Mouse (Mus musculus): ENCODE measurements around the gene Atic.

Gene Atic

DNA sequence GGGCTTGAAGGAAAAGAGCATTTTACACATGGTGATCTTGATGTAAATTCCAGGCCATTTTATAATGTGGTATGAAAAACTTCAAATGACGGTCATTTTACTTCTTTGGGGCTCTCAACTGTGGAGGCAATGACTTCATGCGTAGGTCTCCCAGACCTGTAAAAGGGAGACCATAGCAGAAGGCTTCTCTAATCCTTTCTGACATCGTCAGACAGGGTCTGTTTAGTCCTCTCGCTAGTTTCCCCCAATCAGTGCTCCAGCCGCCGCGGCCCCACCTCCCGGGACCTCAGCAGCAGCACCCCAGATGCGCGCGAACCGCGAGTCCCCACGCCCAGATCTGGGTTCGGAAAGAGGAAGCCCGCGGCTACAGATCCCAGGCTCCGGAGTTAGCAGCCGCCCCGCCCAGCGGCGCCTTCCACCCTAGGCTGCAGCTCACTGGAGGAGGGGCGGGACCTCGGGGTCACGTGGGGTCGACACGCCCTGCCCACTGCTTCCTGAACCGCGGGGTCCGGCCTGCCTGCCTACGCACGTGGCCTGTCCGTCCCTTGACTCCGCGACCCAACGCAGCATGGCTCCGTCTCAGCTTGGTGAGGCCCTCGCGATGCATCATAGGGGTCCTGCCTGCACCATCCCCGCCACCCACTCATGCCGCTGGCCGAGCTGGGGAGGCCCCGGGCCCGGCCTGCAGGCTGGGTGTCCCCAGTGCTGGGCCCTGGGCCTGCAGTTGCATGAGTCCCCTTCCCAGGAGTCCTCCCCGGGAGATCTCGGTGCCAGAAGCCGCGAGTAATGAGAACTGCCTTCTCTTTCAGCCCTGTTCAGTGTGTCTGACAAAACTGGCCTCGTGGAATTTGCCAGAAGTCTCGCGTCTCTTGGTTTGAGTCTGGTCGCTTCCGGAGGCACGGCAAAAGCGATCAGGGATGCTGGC is at the start of gene Atic:
TSS of gene Atic (plus strand) at position 463 of the 925 bp plus-strand sequence.
- DNase-seq (ENCODE audit: low spot score in 2 of 2) = peak; percentile 71 to 72

DNA sequence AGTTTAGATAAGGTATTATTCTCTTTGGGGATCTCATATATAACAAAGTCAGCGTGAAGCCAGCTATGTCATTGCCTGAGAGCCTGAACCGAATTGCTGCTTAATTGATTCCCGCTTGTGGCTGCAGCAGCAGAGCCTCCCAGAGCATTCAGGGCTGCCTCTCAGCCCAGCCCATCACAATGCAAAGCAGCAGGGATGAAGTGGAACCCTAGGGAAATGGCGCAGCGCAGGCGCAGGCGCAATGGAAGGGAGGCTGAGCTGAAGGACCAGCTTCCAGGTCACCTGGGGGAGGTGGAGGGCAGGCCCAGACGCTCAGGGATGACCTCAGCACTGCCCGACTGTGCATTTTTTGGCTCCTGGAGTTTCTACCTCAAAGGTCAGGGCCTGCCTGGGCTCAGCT is 49.7 kb upstream of the Atic start:
- no peak for DNase-seq (ENCODE audit: low spot score in 2 of 2)

DNA sequence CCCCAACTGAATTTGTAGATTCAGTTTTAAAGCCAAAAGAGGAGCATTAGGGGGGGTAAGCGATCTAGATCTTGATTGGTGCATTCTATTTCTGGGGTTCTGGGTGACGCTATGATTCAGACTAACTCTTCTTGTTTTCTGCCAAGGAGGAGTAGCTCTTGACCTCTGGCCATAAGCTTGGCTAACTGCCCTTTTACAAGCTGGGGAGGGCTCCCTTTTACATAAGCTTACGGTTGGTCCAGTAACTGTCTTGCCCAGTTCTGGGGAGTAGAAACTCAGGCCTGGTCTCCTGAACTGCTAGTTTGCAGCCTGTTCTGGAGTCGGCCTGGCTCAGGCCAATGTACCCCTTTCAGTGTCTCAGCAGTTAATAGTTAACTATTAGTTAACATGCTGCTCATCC is 41.9 kb upstream of the Atic start:
- DNase-seq (ENCODE audit: low spot score in 2 of 2) = no peak

DNA sequence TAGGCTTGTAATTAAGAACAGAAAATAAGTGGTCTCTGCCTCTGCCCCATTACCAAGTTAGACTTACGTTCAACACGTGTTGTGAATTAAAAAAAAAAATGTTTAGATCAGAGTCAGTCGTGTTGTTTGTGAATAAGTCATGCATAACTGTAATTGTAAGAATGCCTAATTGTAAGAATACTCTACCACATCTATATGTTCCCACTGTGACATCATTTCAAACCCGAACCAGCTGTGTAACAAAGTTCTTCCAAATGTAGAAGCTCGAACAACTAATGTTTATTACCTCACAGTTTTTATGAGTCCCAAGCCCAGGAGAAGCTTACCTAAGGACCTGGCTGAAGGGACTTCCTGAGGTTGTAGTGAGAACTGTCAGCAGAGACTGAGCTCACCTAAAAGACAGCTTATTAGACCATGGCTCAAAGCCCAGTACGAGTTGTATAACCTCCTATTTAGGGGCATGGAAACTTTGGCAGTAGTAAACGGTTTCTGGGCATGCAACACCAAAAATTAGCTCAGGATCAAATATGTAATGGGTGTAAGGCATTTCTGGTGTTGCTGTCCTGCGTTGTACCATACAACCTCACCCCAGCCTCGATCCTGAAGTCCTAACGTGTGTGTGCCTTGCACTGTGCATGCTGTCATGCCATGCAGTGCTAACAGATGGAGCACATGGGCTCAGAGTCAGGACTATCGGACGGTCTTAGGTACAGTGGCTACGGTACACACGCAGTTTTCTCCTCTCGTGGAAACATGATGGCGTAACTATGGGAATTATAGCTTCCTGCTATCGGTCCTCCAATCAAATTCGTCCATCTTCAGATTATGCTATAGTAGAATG is 27.9 kb upstream of the Atic start:
- no peak for DNase-seq (ENCODE audit: low spot score in 2 of 2)

DNA sequence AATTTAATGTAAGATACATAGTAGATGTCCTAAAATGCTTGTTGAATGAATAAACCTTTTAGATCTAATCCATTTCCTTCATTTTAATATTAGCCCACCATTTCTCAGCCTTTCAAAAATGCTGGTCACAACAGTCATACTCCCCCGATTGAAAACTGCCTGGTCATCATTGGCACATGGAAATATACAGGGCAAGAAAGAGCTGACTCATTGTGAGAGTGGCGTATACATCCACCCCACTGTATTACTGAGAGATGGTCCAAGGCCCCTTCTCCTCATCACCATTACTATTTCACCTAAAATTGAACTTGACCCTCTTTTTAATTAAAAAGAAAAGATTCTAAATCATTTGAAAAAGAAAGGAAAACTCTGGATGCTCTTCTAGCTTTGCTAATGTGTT is 26.2 kb upstream of the Atic start:
- no peak for DNase-seq (ENCODE audit: low spot score in 2 of 2)

DNA sequence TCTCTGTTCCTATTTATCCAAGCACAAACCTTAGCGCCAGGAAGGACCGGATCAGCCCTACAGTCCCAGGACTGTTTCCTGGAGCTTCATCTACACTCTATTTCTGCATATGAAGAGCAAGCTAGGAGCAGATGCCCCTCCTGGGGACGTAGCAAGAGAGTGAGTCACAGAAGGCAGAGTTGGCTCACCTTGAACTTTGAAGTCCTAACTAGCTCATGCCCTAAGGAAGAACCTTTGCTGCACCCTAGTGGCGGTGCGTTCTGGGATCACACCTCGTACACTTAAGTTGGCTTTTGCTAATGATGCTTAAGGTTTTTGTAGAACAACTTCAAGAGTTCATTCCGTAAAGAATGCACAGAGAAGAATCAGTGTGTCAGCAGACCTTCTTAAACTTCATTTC is 25.3 kb upstream of the Atic start:
- peak in 1 of 2 experiments; percentile 10 for DNase-seq (ENCODE audit: low spot score in 2 of 2)

DNA sequence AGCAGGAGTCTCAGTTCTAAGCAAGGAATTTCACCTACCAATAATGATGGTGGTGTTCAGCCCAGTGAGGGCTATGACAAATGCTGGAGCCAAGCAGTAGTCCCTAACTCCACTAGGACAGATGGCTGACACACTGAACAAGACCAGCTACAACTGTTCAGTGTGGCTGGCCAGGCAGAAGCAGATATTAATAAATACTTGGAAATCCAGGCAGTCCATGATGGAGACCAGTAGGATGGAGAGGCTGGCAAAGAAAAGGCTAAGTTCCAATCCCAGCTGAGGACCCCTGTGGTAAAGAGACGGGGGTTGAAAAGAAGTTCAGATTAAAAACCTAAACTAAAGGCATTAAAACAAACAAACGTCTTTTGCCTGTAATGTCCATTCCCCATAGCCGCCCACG is 17.3 kb upstream of the Atic start:
- DNase-seq (ENCODE audit: low spot score in 2 of 2) = no peak

DNA sequence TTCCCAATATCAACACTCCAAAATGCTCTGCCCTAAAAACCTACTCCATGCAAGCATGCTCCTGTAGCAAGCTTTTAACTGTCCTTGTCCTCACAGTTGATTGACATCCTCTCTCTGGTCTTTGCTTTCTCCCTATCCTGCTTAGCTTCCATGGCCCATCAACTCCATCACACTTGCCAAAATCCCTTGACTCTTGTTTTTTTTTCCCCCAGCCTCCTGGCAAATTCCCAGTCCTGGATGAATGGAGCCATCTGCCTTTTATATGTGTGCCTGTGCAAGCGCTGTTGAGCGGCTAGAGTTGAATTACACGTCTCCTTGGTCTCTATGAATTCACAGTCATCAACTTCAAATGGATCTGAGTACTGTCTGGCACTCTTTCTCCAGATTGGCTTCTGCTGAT is 16.5 kb upstream of the Atic start:
- DNase-seq (ENCODE audit: low spot score in 2 of 2) = no peak

DNA sequence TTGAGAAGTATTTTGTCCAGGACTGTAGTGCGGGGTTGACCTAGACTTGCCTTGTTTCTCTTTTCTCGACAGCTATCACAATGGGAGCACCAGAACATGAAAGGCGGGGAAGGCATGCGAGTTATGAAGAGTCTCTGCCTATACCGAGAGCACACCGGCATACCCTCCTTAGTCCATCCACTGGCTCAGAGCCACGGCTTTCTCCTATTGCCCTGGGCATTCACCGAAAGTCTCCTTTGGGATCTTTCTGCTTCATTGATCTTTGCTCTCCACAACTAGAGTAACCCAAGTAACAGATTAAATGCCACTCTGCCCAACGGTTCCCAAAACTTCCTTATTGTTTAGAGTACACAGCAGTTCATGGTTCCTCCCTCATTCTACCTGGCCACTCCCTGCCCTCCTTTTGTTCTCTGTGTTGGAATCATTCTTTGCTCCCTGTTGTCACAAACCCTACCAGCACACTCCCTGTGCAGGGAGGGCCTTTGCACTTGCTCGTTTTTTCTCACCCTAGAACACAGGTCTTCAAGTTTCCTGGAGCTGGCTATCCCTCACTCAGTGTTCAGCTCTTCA is 6.2 kb upstream of the Atic start:
- no peak for DNase-seq (ENCODE audit: low spot score in 2 of 2)

DNA sequence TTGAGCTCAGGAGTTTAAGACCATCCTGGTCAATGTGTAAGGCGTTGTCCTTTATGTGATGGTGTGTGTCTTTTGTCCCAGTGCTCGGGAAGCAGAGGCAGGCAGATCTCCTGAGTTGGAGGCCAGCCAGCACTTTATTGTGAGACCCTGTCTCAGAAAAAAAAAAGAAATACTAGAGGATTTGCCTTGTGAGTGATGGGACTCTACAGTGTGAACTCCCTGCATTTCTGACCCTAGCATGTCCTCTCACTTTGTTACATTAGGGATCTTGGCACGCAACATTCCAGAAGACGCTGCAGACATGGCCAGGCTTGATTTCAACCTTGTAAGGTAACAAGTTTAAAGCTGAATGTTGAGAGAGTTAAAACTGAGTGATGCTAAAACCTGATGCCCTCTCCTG is 3.7 kb downstream of the Atic start:
- no peak for DNase-seq (ENCODE audit: low spot score in 2 of 2)

DNA sequence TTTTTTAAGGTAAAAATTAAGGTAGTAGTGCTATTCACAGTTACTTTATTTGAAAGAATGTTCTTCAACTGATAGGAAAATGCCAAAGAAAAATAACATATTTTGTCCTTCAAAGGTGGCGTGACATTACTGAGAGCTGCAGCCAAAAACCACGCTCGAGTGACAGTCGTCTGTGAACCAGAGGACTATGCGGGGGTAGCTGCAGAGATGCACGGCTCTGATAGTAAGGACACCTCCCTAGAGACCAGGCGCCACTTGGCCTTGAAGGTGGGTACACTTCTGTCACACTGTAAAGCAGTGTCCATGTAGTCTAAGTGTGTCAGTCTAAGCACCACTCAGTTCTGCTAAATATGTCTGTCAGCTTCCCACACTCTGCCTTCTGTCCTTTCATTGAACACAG is 7.3 kb downstream of the Atic start:
- no peak for DNase-seq (ENCODE audit: low spot score in 2 of 2)

DNA sequence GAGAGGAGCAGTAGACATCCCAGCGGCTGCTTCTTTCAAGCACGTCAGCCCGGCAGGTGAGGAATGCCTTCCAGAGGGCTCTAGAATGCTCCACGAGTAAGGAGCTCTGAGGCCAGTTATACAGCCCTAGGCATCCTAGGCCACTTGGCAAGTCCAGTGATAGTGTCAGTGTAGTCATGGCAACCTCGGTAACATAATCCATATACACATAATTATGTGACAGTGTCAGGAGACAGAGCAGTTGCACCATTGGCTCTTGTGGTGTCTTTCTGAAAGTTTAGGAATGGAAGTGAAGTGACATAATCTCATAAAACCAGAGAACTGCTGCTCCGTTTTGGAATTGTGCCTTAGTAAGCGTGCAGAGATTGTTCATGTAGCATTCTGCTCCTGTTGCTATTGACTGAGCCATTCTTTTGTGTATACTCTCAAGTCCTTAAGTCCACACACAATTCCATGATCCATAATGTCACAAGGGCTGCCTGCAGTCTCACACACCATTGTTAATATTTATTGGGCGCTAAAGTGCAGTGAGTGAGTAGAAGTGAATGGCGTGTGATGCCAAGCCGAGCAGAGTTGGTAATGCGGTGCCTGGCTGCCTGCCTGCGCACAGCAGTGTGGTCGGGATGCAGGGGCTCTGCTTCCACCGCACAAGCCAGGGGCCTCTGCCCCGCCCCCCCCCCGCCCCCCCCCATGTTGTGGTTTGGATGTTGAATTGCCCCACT is 11.1 kb downstream of the Atic start:
- no peak for DNase-seq (ENCODE audit: low spot score in 2 of 2)

DNA sequence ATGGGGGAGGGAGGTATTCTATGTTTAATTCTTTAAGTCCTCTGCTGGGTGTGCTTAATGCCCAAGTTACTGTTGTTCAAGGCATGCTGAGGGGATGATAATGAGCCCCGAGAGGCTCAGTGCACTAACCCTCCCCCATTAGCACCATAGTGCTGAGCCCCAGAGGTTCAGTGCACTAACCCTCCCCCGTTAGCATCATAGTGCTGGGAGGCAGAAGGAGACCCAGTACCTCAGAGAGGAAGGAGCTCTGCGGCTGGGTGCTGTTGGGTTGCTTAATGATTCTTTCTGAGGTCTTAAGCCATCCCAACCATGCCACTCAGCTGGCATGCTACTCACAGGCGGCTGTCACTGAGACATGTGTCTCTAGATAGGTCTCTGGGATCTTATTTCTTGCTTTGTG is 13.2 kb downstream of the Atic start:
- DNase-seq (ENCODE audit: low spot score in 2 of 2) = no peak

DNA sequence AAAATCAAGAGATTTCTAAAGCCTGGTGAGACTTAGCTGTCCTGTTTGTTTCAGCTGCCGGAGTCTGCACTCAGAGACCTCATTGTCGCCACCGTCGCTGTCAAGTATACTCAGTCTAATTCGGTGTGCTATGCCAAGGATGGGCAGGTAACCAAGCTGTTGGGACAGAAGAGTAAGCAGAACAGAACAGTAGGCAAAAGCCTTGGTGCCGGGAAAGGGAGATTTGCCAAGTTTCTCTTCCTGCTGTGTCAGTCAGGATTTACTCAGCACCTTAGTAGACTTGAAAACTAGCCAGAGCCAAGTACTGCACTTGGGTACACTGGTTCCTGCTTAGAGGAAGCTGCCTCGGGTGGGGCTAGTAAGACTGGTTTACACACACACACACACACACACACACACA is 19.0 kb downstream of the Atic start:
- no peak for DNase-seq (ENCODE audit: low spot score in 2 of 2)

DNA sequence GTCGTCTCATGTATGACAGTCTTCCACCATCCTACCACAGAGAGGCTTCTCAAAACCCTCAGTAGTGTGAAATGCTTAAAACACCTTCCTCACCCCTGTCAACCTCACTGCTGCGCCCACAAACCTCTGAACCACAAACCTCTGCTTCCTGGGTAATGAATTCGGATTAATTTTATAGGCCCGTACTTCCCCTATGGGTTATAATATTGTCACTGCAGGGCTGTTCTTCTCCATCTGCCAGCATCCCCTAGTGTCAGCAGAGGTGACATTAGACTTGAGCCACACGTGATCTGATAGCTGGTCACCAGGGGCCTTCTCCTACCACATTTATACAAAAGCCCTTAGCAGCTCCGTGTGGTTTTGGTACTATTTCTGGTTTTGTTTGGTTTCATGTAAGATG is 19.9 kb downstream of the Atic start:
- no peak for DNase-seq (ENCODE audit: low spot score in 2 of 2)

DNA sequence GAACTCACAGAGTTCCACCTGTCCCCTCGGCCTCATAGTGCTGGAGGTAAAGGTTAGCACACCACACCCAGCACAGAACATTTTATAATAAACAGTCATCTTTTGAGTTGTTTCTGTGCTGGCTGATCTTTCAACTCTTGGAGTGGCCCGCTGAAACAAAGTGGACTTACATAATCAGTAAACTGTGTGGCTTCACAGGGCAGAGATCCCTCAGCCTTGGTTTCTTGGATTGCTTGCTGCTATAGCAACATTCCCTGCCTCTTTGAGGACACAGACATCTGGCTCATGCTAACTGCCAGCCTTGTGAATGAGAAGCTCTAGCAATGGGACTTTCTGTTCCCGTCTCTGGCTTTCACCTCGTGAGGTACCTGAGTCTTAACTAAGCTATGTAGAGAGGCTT is 22.6 kb downstream of the Atic start:
- DNase-seq (ENCODE audit: low spot score in 2 of 2) = no peak

DNA sequence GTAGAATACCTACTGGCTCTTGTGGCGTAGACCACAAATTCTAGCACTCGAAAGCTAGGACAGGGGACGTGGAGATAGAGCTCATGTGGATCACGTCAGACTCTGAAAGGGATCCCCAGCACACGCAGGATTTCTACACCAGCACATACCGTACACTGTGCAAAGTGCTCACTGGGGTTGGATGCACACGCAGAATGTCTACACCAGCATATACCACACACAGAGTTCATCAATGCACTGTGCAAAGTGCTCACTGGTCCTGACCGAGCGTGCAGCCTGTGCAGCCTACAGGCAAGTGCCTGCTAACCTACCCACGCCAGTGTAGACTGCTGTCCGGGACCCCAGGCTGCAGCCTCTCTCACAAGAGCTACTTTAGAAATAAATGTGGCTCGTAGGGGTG is 23.5 kb downstream of the Atic start:
- DNase-seq (ENCODE audit: low spot score in 2 of 2) = no peak

DNA sequence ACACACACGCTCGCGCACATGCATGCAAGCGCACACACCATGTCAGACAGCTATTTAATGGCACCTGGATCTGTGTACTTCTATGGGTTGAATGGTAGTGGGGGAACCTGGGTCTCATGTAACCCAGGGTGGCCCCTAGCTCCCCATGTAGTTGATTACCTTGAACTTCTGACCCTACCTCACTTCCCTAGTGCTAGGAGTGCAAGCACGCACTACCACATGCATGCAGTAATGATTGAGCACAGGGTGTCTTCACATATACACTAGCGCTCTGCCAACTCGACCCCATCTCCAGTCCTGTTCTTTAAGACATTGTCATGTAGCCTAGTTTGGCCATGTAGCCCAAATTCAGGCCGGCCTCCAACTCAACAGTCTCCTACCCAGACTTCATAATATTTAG is 26.4 kb downstream of the Atic start:
- no peak for DNase-seq (ENCODE audit: low spot score in 2 of 2)

DNA sequence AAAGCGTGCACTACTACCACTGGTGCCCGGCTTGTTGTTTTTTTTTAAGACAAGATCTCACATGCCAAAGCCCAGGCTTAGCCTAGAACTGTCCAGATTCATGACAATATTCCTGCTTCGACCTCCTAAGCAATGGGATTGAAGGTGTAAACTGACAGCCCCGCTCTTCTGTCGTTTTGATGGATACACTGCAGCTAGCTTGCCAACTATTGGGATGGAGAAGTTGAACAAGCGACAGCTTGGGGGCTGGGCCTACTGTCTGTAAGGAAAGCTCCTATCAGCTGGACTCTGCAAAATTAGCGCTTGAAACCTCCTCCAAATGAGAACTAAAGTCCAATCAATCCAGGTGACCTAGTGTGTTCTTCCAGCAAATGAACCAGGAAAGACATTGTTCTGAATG is 26.9 kb downstream of the Atic start:
- no peak for DNase-seq (ENCODE audit: low spot score in 2 of 2)

DNA sequence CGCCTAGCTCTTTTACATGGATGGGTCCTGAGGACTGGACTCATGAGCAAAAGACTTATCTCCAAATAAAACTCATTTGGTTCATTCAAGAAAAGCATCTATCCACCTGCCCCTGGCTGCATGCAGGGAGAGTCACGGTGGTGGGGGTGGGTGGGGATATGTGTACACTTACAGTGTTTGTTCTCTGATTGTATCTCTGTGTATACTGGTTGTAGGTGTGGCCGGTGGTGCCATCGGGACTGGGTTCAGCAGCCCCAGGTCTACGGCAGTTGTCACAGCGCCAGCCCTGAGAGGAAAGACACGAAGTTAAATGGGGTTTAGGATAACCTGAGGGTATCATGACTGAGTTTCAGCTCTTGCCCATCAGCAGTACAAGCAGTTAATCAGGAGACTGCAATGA is 29.7 kb downstream of the Atic start:
- no peak for DNase-seq (ENCODE audit: low spot score in 2 of 2)

DNA sequence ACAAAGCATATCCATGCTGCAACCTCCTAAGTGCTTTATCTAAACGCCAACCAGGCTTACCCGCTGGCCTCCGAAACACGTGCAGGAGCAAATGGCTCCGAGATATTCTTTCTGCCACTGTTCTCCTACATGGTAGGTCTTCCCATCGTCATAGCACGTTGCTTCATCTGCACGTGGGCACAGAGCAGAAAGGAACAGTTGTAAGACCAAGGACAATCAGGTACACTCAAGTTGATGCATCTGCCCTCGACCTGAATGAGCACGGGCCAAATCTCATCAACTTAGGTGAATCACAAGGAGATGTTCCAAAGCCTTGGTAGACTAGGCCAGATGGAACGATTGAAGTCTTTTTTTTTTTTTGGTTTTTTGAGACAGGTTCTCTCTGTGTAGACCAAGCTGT is 33.1 kb downstream of the Atic start:
- no peak for DNase-seq (ENCODE audit: low spot score in 2 of 2)

DNA sequence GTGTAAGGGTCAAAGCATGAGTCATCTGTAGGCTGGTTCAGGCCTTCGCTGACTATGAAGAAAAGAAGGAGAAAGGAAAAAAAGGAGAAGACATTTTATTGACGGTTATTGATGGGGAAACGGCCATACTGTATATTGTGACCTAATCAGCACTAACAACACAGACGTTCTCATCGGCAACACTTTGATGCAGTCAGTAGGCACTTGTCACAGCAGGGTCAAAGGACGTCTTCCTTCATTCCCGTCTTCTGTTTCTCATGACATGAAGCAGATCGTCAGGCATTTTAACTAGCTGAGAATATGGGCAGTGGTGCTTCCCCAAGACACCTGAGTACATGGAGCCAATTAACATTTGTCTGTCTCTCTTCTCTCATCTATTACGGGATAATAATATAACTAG is 36.2 kb downstream of the Atic start:
- DNase-seq (ENCODE audit: low spot score in 2 of 2) = no peak
